Mouse (Mus musculus): ENCODE data around the gene Astl. TPM values are rescaled to one million over a fixed set of nuclear protein-coding genes. Genes with fewer than 3 reads are reported as not detected.

Astl gene
- total and polyA plus RNA-seq, 2 experiments from 2014 or later: not detected

- TF ChIP-seq CTCF (IDR thresholded peaks at IDR 0.05): no peak
- ATAC-seq (ENCODE audit: low FRiP score): no peak
- H3K4me1 ChIP-seq (ENCODE audit: insufficient read depth, low read length): no peaks in the 10 kb centered on the region
- H3K27ac ChIP-seq (ENCODE audit: low read depth, low read length): no peak overlapping the region
- no peaks in the 10 kb centered on the region for H3K9me3 ChIP-seq (ENCODE audit: low read length)
- DNase-seq (ENCODE audit: low spot score): no peak
- 86% methylated on average over 4 of the region's 4 CpGs for WGBS
- no peak overlapping the region for H3K4me3 ChIP-seq (ENCODE audit: low read depth, low read length)
- H3K36me3 ChIP-seq (ENCODE audit: insufficient read depth, low read length): no peaks in the 10 kb centered on the region
- no peak overlapping the region for H3K4me2 ChIP-seq (ENCODE audit: low read depth, low read length, poor library complexity, severe bottlenecking)
- H3K27me3 ChIP-seq (ENCODE audit: insufficient read depth, low read length): no peaks in the 10 kb centered on the region
- no peak overlapping the region for H3K9ac ChIP-seq (replicated peaks; ENCODE audit: low read length, poor library complexity, severe bottlenecking)
These were observed 20.3 kb upstream of the Astl start for GRCm38 (mm10) chr2:127318136-127318535.

GRCm38 (mm10) chr2:127319071-127319470 is 19.4 kb upstream of the Astl start:
- Histone ChIP-seq H3K9me3 (ENCODE audit: low read length) (no peaks in the 10 kb centered on the region), H3K4me1 (ENCODE audit: insufficient read depth, low read length) (no peaks in the 10 kb centered on the region), H3K4me3 (ENCODE audit: low read depth, low read length) (no peak overlapping the region), H3K27me3 (ENCODE audit: insufficient read depth, low read length) (no peaks in the 10 kb centered on the region), H3K36me3 (ENCODE audit: insufficient read depth, low read length) (no peaks in the 10 kb centered on the region), H3K27ac (ENCODE audit: low read depth, low read length) (no peak overlapping the region), H3K9ac (replicated peaks; ENCODE audit: low read length, poor library complexity, severe bottlenecking) (no peak overlapping the region), H3K4me2 (ENCODE audit: low read depth, low read length, poor library complexity, severe bottlenecking) (no peak overlapping the region)
- DNase-seq (ENCODE audit: low spot score): no peak
- WGBS: 77% methylated on average over 4 of the region's 4 CpGs
- no peak for TF ChIP-seq CTCF (IDR thresholded peaks at IDR 0.05)
- no peak for ATAC-seq (ENCODE audit: low FRiP score)

GRCm38 (mm10) chr2:127322671-127323285 is 15.7 kb upstream of the Astl start:
- ATAC-seq (ENCODE audit: low FRiP score): no peak
- Histone ChIP-seq H3K4me2 (ENCODE audit: low read depth, low read length, poor library complexity, severe bottlenecking) (no peak overlapping the region), H3K4me3 (ENCODE audit: low read depth, low read length) (no peak overlapping the region), H3K9me3 (ENCODE audit: low read length) (no peaks in the 10 kb centered on the region), H3K27me3 (ENCODE audit: insufficient read depth, low read length) (no peaks in the 10 kb centered on the region), H3K27ac (ENCODE audit: low read depth, low read length) (no peak overlapping the region), H3K9ac (replicated peaks; ENCODE audit: low read length, poor library complexity, severe bottlenecking) (no peak overlapping the region), H3K36me3 (ENCODE audit: insufficient read depth, low read length) (no peaks in the 10 kb centered on the region), H3K4me1 (ENCODE audit: insufficient read depth, low read length) (no peaks in the 10 kb centered on the region)
- WGBS: 79% methylated on average over 6 of the region's 6 CpGs
- no peak for TF ChIP-seq CTCF (IDR thresholded peaks at IDR 0.05)
- DNase-seq (ENCODE audit: low spot score): no peak

GRCm38 (mm10) chr2:127323667-127324066 is 14.8 kb upstream of the Astl start:
- no peak for TF ChIP-seq CTCF (IDR thresholded peaks at IDR 0.05)
- Histone ChIP-seq H3K27ac (ENCODE audit: low read depth, low read length) (no peak overlapping the region), H3K9me3 (ENCODE audit: low read length) (no peaks in the 10 kb centered on the region), H3K9ac (replicated peaks; ENCODE audit: low read length, poor library complexity, severe bottlenecking) (no peak overlapping the region), H3K4me2 (ENCODE audit: low read depth, low read length, poor library complexity, severe bottlenecking) (no peak overlapping the region), H3K4me3 (ENCODE audit: low read depth, low read length) (no peak overlapping the region), H3K4me1 (ENCODE audit: insufficient read depth, low read length) (no peaks in the 10 kb centered on the region), H3K36me3 (ENCODE audit: insufficient read depth, low read length) (no peaks in the 10 kb centered on the region), H3K27me3 (ENCODE audit: insufficient read depth, low read length) (no peaks in the 10 kb centered on the region)
- 96% methylated on average over 1 of the region's 1 CpGs for WGBS
- DNase-seq (ENCODE audit: low spot score) (no peak), ATAC-seq (ENCODE audit: low FRiP score) (no peak)

GRCm38 (mm10) chr2:127324456-127324855 is 14.0 kb upstream of the Astl start:
- WGBS: 83% methylated on average over 7 of the region's 7 CpGs
- no peak for TF ChIP-seq CTCF (IDR thresholded peaks at IDR 0.05)
- no peak for ATAC-seq (ENCODE audit: low FRiP score)

GRCm38 (mm10) chr2:127328090-127328851 is 10.2 kb upstream of the Astl start:
- no peak overlapping the region for H3K9ac ChIP-seq (replicated peaks; ENCODE audit: low read length, poor library complexity, severe bottlenecking)
- H3K27me3 ChIP-seq (ENCODE audit: insufficient read depth, low read length): no peaks in the 10 kb centered on the region
- no peaks in the 10 kb centered on the region for H3K4me1 ChIP-seq (ENCODE audit: insufficient read depth, low read length)
- H3K9me3 ChIP-seq (ENCODE audit: low read length): no peaks in the 10 kb centered on the region
- no peak for DNase-seq (ENCODE audit: low spot score)
- no peaks in the 10 kb centered on the region for H3K36me3 ChIP-seq (ENCODE audit: insufficient read depth, low read length)
- no peak for TF ChIP-seq CTCF (IDR thresholded peaks at IDR 0.05)
- WGBS: 73% methylated on average over 12 of the region's 12 CpGs
- no peak overlapping the region for H3K27ac ChIP-seq (ENCODE audit: low read depth, low read length)
- no peak overlapping the region for H3K4me2 ChIP-seq (ENCODE audit: low read depth, low read length, poor library complexity, severe bottlenecking)
- no peak overlapping the region for H3K4me3 ChIP-seq (ENCODE audit: low read depth, low read length)
- no peak for ATAC-seq (ENCODE audit: low FRiP score)

More at GRCm38 (mm10) chr2:127324456-127324855, 14.0 kb upstream of the Astl start:
- Histone ChIP-seq H3K4me3 (ENCODE audit: low read depth, low read length) (no peak overlapping the region), H3K9ac (replicated peaks; ENCODE audit: low read length, poor library complexity, severe bottlenecking) (no peak overlapping the region), H3K9me3 (ENCODE audit: low read length) (no peaks in the 10 kb centered on the region), H3K27me3 (ENCODE audit: insufficient read depth, low read length) (no peaks in the 10 kb centered on the region), H3K36me3 (ENCODE audit: insufficient read depth, low read length) (no peaks in the 10 kb centered on the region), H3K4me1 (ENCODE audit: insufficient read depth, low read length) (no peaks in the 10 kb centered on the region), H3K27ac (ENCODE audit: low read depth, low read length) (no peak overlapping the region), H3K4me2 (ENCODE audit: low read depth, low read length, poor library complexity, severe bottlenecking) (no peak overlapping the region)
- no peak for DNase-seq (ENCODE audit: low spot score)

Data from midbrain, postnatal 0 days (tissue).